Mouse (Mus musculus) embryonic fibroblast, embryonic 13.5 days (primary cell): ENCODE data around the gene Lrp6. TPM values are rescaled to one million over a fixed set of nuclear protein-coding genes. Genes with fewer than 3 reads are reported as not detected.
A peak's percentile ranks its signal among the peaks of the same experiment; 100 is the strongest.

Source experiments
- H3K27ac ChIP-seq: 2 replicates; pipeline ENCODE4 v1.5.1; 2012; ENCODE audit warnings: low read length, control low read depth, inconsistent platforms; ENCODE audit not compliant: insufficient read depth
- H3K4me1 ChIP-seq: 2 replicates; pipeline ENCODE4 v1.6.1; 2011; ENCODE audit warnings: low read length; ENCODE audit not compliant: control insufficient read depth, insufficient read depth
- H3K4me3 ChIP-seq: 2 replicates; pipeline ENCODE4 v1.5.1; 2011; ENCODE audit warnings: mild to moderate bottlenecking, control low read depth, low read length; ENCODE audit not compliant: insufficient read depth
- CTCF ChIP-seq: IDR thresholded peaks from 2 replicates; pipeline ENCODE4 v1.5.1; 2011; ENCODE audit warnings: mild to moderate bottlenecking, control low read depth, low read length, moderate library complexity, borderline replicate concordance; ENCODE audit not compliant: insufficient read depth
- POLR2A ChIP-seq: IDR thresholded peaks from 2 replicates; pipeline ENCODE4 v1.6.1; 2011; ENCODE audit warnings: low read depth, mild to moderate bottlenecking, control low read depth, low read length, moderate library complexity
- polyA plus RNA-seq: library from polyadenylated mRNA; stranded (reverse); fragments of >200 nt; gene quantifications from 2 replicates; pipeline ENCODE4 v1.2.4, GENCODE M21; 2011; ENCODE audit warnings: low read depth; ENCODE audit not compliant: missing spikeins, insufficient read length

Gene Lrp6
- polyA plus RNA-seq: 58.4 and 88.3 TPM in 2 replicates

- Histone ChIP-seq H3K4me3 (peak within 1 kb of the TSS; percentile 78), H3K27ac (peak within 1 kb of the TSS; percentile 90), H3K4me1 (peaks cover 4% of the 10 kb centered on the region; the same call in 1 of the 2 replicates)
- TF ChIP-seq CTCF (no peak), POLR2A (peak; percentile 82)
These were observed at the start of gene Lrp6 for GRCm38 (mm10) chr6:134566818-134567485. TSS of gene Lrp6 (minus strand) at chr6:134566965.

GRCm38 (mm10) chr6:134614723-134615648 lies 48.2 kb upstream of the Lrp6 start:
- Histone ChIP-seq H3K27ac (0 out of 2 replicates have a peak overlapping the region, but pooled peaks have one; percentile 3), H3K4me1 (no peaks in the 10 kb centered on the region), H3K4me3 (0 out of 2 replicates have a peak overlapping the region, but pooled peaks have one; percentile 9)
- TF ChIP-seq CTCF (peak; percentile 95), POLR2A (no peak)

GRCm38 (mm10) chr6:134614322-134614721 lies 47.6 kb upstream of the Lrp6 start:
- Histone ChIP-seq H3K4me1 (no peaks in the 10 kb centered on the region), H3K27ac (0 out of 2 replicates have a peak overlapping the region, but pooled peaks have one; percentile 3), H3K4me3 (no peak overlapping the region)
- no peak for TF ChIP-seq POLR2A
- no peak for TF ChIP-seq CTCF

GRCm38 (mm10) chr6:134611896-134612295 lies 45.1 kb upstream of the Lrp6 start:
- no peak overlapping the region for H3K27ac ChIP-seq
- no peak overlapping the region for H3K4me3 ChIP-seq
- no peaks in the 10 kb centered on the region for H3K4me1 ChIP-seq
- no peak for TF ChIP-seq POLR2A
- TF ChIP-seq CTCF: no peak

GRCm38 (mm10) chr6:134610380-134610779 lies 43.6 kb upstream of the Lrp6 start:
- H3K27ac ChIP-seq: no peak overlapping the region
- H3K4me3 ChIP-seq: no peak overlapping the region
- no peaks in the 10 kb centered on the region for H3K4me1 ChIP-seq
- TF ChIP-seq CTCF (no peak), POLR2A (no peak)

GRCm38 (mm10) chr6:134606949-134607746 lies 40.4 kb upstream of the Lrp6 start:
- H3K27ac ChIP-seq: no peak overlapping the region; the same call in 1 of the 2 replicates
- TF ChIP-seq CTCF (0 out of 2 replicates have a peak, but pooled peaks have one; percentile 29), POLR2A (no peak)
- H3K4me3 ChIP-seq: no peak overlapping the region
- H3K4me1 ChIP-seq: no peaks in the 10 kb centered on the region

- Histone ChIP-seq H3K4me1 (peaks cover 5% of the 10 kb centered on the region), H3K27ac (no peak overlapping the region; the same call in 1 of the 2 replicates), H3K4me3 (no peak overlapping the region)
- TF ChIP-seq POLR2A: no peak
- TF ChIP-seq CTCF: no peak
These were observed 39.8 kb upstream of the Lrp6 start for GRCm38 (mm10) chr6:134606540-134606939.

- H3K4me3 ChIP-seq: no peak overlapping the region
- peaks cover 7% of the 10 kb centered on the region for H3K4me1 ChIP-seq
- TF ChIP-seq CTCF: no peak
- TF ChIP-seq POLR2A: no peak
- no peak overlapping the region for H3K27ac ChIP-seq
These were observed 38.4 kb upstream of the Lrp6 start for GRCm38 (mm10) chr6:134605196-134605595.
